Mouse (Mus musculus) v-Abl transformed pro-B cells (cell line): ENCODE measurements around the gene Vps13a.

Source experiments
- in situ Hi-C, 2 experiments: fragments of 400-800 bp; cut with MboI; formaldehyde crosslinking; loops; one replicate each; pipeline ENCODE4 v1.15.1; 2025; ENCODE audit not compliant: unreplicated experiment in 2 of 2

Vps13a gene

DNA sequence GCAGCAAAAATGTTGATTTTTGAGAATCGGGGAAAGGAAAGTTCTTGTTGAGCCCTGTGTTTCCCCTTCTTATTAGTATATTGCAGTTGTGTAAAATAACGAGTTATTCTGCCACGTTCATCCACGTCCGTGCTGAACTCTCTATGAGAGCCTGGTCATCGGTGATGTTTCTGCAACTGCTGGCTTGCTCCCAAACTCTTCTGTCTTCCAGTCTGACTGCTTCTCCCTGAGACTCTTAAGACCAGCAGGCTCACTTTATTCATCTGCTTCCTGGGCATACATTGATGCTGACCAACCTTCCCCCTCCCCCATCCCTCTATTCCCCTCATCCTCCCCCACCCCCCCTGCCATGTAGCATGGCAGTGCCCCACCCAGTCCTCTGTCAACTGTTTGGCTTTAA, 183.5 kb downstream of the Vps13a start:
- in situ Hi-C loops = loop anchor here (5.0 to 25.0 kb wide), 6 partner anchors 235 to 535 kb away; no protein-coding TSS in a partner anchor

- in situ Hi-C loops = loop anchor here (25.0 kb wide), 2 partner anchors 393 to 443 kb away; no protein-coding TSS in a partner anchor
These were observed 186.8 kb downstream of the Vps13a start for GRCm38 (mm10) chr19:16593975-16594317.

DNA sequence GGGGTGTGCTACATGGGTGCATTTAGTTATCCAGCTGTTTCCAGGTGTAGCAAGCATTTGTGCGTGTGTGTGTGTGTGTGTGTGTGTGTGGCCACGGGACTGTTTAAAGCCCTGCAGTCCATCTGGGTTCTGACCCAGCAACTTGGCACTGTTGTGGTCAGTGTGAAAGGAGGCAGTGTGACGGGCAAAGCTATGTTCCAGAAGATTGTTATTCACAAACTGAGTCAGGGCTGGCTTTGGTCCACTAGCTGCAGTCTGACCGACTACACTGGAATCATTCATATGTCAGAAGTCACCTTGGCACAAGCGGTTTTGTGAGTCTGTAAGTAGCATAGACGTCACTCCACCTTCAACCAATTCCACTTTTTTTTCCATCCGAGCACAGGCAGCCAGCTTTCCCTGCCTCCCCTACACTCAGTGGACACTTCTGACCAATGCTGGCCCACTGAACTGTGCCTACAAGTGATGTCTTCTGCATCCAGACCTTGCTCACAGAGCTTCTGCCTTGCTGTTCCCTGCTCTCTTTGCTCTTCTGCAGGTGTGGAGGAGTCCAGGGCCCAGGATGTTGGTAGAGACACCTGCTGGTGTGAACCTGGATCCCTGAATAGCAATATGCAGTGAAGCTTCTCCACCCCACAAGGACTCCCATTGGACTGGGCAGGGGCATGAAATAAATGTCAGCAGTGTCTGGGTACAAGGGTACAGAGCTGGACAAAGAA, 187.3 kb downstream of the Vps13a start:
- in situ Hi-C loops = loop anchor here (25.0 kb wide), 2 partner anchors 394 to 444 kb away; no protein-coding TSS in a partner anchor

DNA sequence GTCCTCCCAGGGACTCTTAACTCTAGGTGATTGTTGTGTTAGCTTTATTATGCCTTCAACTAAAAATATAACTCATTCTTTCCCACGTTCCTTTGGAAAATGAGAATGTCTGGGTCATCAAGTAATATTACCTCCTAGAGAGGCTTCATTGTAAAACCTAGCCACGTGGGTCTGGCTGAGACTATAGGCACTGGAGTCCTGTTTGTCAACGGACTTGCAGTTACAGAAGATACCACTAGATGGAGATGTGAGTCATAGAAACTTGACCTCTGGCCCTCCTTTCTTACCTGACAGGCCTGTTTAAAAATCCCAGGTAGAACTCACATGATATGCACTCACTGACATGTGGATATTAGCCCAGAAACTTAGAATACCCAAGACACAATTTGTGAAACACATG, 195.4 kb downstream of the Vps13a start:
- in situ Hi-C loops = loop anchor here (5.0 to 25.0 kb wide), 4 partner anchors 199 to 452 kb away; partner anchors contain the start of gene Vps13a (in 1 of the 2)

- in situ Hi-C loops = loop anchor here (10.0 to 25.0 kb wide), 3 partner anchors 200 to 453 kb away; partner anchors contain the start of gene Vps13a (in 1 of the 2)
These were observed 196.2 kb downstream of the Vps13a start for GRCm38 (mm10) chr19:16584546-16584945.

- in situ Hi-C loops = loop anchor here (10.0 to 25.0 kb wide), 3 partner anchors 204 to 457 kb away; partner anchors contain the start of gene Vps13a (in 1 of the 2)
These were observed 200.2 kb downstream of the Vps13a start for GRCm38 (mm10) chr19:16580501-16580900.

- in situ Hi-C loops = loop anchor here (10.0 to 25.0 kb wide), 3 partner anchors 205 to 458 kb away; partner anchors contain the start of gene Vps13a (in 1 of the 2)
These were observed 201.0 kb downstream of the Vps13a start for GRCm38 (mm10) chr19:16579656-16580260.

GRCm38 (mm10) chr19:16576790-16577189, 203.9 kb downstream of the Vps13a start:
- in situ Hi-C loops = loop anchor here (25.0 kb wide), 2 partner anchors 411 to 461 kb away; no protein-coding TSS in a partner anchor
